Mouse (Mus musculus) intestine, embryonic 14.5 days (tissue): ENCODE measurements around the gene Ddx10. TPM values are rescaled to one million over a fixed set of nuclear protein-coding genes. Genes with fewer than 3 reads are reported as not detected.

Experiments
- ATAC-seq: fragments of 200-750 bp; cut with Nextera tagmentation; replicated peaks from 2 replicates; pipeline ENCODE4 v1.8.0; 2017; ENCODE audit warnings: low read depth, moderate number of reproducible peaks, moderate TSS enrichment, moderate library complexity; ENCODE audit not compliant: low FRiP score, low TSS enrichment
- DNase-seq: peaks from one replicate; pipeline ENCODE4 v3.0.0-alpha.2; 2018; ENCODE audit warnings: low spot score
- H3K27ac ChIP-seq: fragments of 300-500 bp; sonication (generic); 2 replicates; pipeline ENCODE4 v1.5.1; 2014; ENCODE audit warnings: low read depth, mild to moderate bottlenecking, control low read depth
- H3K27me3 ChIP-seq: fragments of 300-500 bp; sonication (generic); replicated peaks from 2 replicates; pipeline ENCODE4 v1.6.1; 2014; ENCODE audit warnings: low read length, control low read depth; ENCODE audit not compliant: control insufficient read depth, insufficient read depth
- H3K36me3 ChIP-seq: fragments of 300-500 bp; sonication (generic); 2 replicates; pipeline ENCODE4 v1.6.1; 2014; ENCODE audit warnings: low read length, control low read depth; ENCODE audit not compliant: control insufficient read depth, insufficient read depth
- H3K4me1 ChIP-seq: fragments of 300-500 bp; sonication (generic); replicated peaks from 2 replicates; pipeline ENCODE4 v1.6.1; 2014; ENCODE audit warnings: low read length, control low read depth, mixed read lengths; ENCODE audit not compliant: control insufficient read depth, insufficient read depth
- H3K4me2 ChIP-seq: fragments of 300-500 bp; sonication (generic); 2 replicates; pipeline ENCODE4 v1.6.1; 2014; ENCODE audit warnings: low read length
- H3K4me3 ChIP-seq: fragments of 300-500 bp; sonication (generic); 2 replicates; pipeline ENCODE4 v1.5.1; 2014; ENCODE audit warnings: low read depth, low read length, control low read depth, mixed read lengths
- H3K9ac ChIP-seq: fragments of 300-500 bp; sonication (generic); 2 replicates; pipeline ENCODE4 v1.6.1; 2014; ENCODE audit warnings: mild to moderate bottlenecking, low read length
- H3K9me3 ChIP-seq: fragments of 300-500 bp; sonication (generic); 2 replicates; pipeline ENCODE4 v1.6.1; 2016; ENCODE audit warnings: low read length, control low read depth; ENCODE audit not compliant: control insufficient read depth
- WGBS: fragments of 180-500 bp; shearing (Covaris S2); extraction: QIAGEN DNeasy Blood & Tissue Kit; methylation state at CpG from one replicate; pipeline ENCODE4 v1.1.7; 2014; 5-methylcytosine and 5-hydroxymethylcytosine counted together
- polyA plus RNA-seq: library from polyadenylated mRNA; unstranded; fragments of >200 nt; fragmentation: Nextera tagmentation; extraction: Ambion mirVana; gene quantifications from 2 replicates; pipeline ENCODE4 v1.2.1, GENCODE M21; 2014

Gene Ddx10
- polyA plus RNA-seq, 1 experiment from 2014 or later, result 31.2 TPM

DNA sequence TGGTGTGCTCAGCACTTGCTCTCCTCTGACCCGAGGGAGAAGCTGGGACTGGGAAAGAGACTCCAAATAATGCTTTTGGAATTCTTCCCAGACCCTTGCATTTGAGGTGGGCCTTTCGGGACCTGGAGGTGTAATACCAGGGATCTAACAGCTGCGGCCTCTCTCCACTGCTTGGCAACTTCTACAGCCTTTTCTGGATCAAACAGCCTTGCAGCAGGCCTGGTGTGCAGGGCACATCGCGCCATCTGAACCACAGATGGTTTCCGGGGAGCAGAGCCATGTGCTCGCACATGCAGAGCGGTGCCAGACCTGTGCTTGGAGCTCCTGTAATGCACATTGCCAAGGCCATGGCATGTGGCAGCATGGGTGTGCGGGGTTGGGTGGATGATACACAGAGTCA, 175.8 kb downstream of the Ddx10 start:
- H3K9me3 ChIP-seq, result no peaks in the 10 kb centered on the region
- H3K4me2 ChIP-seq, result no peak overlapping the region
- ATAC-seq (no peak), DNase-seq (no peak)
- no peak overlapping the region for H3K4me3 ChIP-seq
- H3K27me3 ChIP-seq, result no peaks in the 10 kb centered on the region
- no peaks in the 10 kb centered on the region for H3K4me1 ChIP-seq
- H3K27ac ChIP-seq, result no peak overlapping the region
- WGBS, result 91% methylated on average over 9 of the region's 9 CpGs
- no peak overlapping the region for H3K9ac ChIP-seq
- no peaks in the 10 kb centered on the region for H3K36me3 ChIP-seq

- Histone ChIP-seq H3K9ac (no peak overlapping the region), H3K4me2 (no peak overlapping the region), H3K4me3 (no peak overlapping the region), H3K4me1 (no peaks in the 10 kb centered on the region; the same call in 1 of the 2 replicates), H3K27ac (no peak overlapping the region), H3K9me3 (no peaks in the 10 kb centered on the region), H3K36me3 (no peaks in the 10 kb centered on the region), H3K27me3 (no peaks in the 10 kb centered on the region)
- 73% methylated on average over 12 of the region's 12 CpGs for WGBS
- no peak for DNase-seq
- ATAC-seq, result no peak
Observed at GRCm38 (mm10) chr9:53070875-53071524, 176.9 kb downstream of the Ddx10 start.

- Histone ChIP-seq H3K27ac (no peak overlapping the region), H3K9me3 (no peaks in the 10 kb centered on the region), H3K9ac (no peak overlapping the region), H3K4me1 (no peaks in the 10 kb centered on the region; the same call in 1 of the 2 replicates), H3K36me3 (no peaks in the 10 kb centered on the region), H3K4me2 (no peak overlapping the region), H3K27me3 (no peaks in the 10 kb centered on the region), H3K4me3 (no peak overlapping the region)
- DNase-seq (no peak), ATAC-seq (no peak)
- WGBS, result 89% methylated on average over 5 of the region's 5 CpGs
Observed at GRCm38 (mm10) chr9:53068166-53068565, 179.7 kb downstream of the Ddx10 start.

DNA sequence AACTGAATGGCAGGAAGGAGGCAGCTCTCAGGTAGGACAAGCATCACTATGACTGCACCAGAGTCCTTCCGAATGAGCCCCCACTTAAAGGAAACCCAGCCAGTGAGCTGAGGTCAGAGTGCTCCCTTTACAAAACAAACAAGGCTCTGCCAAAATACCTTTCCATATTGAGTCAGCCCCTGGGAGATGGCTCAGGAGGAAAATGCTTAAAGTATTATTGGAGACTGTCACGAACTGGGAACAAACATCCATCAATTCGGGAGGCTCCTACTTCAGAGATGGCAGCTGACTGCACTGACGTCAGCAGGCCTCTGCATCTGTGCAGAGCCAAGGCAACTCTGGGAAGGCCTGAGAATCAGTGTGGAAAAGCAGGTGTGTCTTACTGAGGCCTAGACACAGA, 181.4 kb downstream of the Ddx10 start:
- H3K9me3 ChIP-seq, result no peaks in the 10 kb centered on the region
- H3K36me3 ChIP-seq, result no peaks in the 10 kb centered on the region
- no peaks in the 10 kb centered on the region; the same call in 1 of the 2 replicates for H3K4me1 ChIP-seq
- H3K27me3 ChIP-seq, result no peaks in the 10 kb centered on the region
- 28% methylated on average over 4 of the region's 4 CpGs for WGBS
- no peak overlapping the region for H3K4me3 ChIP-seq
- no peak for DNase-seq
- no peak overlapping the region for H3K9ac ChIP-seq
- no peak overlapping the region for H3K27ac ChIP-seq
- no peak for ATAC-seq
- no peak overlapping the region for H3K4me2 ChIP-seq

DNA sequence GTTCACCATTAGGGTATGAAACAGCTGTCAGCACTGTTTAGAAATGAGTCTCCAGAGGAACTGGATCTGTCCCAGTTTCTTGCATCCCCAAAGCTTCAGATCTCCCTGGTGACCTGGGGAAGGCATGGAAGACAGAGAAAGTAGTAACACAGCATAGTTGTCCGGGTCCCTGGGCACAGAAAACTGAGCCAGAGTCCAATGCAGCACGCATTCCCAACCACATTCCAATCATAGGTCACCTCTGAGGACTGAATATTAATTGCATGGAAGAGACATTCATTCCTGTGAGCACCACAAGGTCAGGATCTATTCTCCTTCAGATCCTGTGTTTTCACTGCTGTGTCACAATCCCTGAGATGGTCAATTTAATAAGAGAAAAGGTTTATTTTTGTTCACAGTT, 182.8 kb downstream of the Ddx10 start:
- DNase-seq (no peak), ATAC-seq (no peak)
- H3K36me3 ChIP-seq, result no peaks in the 10 kb centered on the region
- H3K4me2 ChIP-seq, result no peak overlapping the region
- no peak overlapping the region for H3K4me3 ChIP-seq
- 57% methylated on average over 2 of the region's 2 CpGs for WGBS
- H3K27me3 ChIP-seq, result no peaks in the 10 kb centered on the region
- H3K9ac ChIP-seq, result no peak overlapping the region
- no peak overlapping the region for H3K27ac ChIP-seq
- H3K4me1 ChIP-seq, result no peaks in the 10 kb centered on the region; the same call in 1 of the 2 replicates
- no peaks in the 10 kb centered on the region for H3K9me3 ChIP-seq

DNA sequence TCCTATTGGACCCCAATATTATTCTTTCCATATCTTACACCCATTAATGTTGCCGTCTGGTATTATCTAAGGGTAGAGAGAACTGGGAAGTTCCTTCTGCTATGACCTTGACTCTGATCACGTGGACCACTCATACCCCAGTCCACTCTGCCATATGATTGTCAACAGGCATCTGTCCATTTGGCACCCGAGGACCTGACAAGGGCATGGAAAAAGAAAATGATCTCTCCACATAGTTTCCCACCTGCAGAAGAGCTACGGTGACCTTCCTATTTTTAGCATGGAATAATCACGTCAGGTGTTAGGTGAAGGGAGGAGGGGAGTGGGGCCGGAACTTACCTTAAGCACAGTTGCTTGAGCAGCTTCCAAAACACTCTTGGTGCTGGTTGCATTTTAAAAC, 183.3 kb downstream of the Ddx10 start:
- Histone ChIP-seq H3K9me3 (no peaks in the 10 kb centered on the region), H3K36me3 (no peaks in the 10 kb centered on the region), H3K4me3 (no peak overlapping the region), H3K27me3 (no peaks in the 10 kb centered on the region), H3K9ac (no peak overlapping the region), H3K4me1 (no peaks in the 10 kb centered on the region; the same call in 1 of the 2 replicates), H3K27ac (no peak overlapping the region), H3K4me2 (no peak overlapping the region)
- ATAC-seq (no peak), DNase-seq (no peak)
- 79% methylated on average over 6 of the region's 6 CpGs for WGBS

DNA sequence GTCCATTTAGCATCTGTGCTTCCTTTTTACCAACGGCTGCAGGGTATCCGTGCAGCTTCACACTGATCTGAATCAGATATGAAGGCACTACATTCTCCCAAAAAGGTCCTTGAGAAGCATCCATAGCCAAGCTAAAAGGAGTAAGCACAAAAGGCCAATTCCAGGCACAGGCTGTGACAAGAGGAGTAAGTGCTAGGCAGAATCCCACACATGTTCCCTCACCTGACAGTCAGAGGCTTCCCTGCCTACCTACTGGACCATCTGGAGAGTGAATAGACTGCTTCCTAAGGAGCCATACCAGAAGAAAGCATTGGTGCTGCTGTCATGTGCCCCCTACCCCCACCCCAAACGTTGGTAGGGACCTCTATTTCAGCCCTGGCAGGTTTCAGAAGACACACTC, 192.5 kb downstream of the Ddx10 start:
- ATAC-seq (no peak), DNase-seq (no peak)
- Histone ChIP-seq H3K27ac (no peak overlapping the region), H3K27me3 (no peaks in the 10 kb centered on the region), H3K4me2 (no peak overlapping the region), H3K4me1 (no peaks in the 10 kb centered on the region), H3K9me3 (no peaks in the 10 kb centered on the region), H3K9ac (no peak overlapping the region), H3K36me3 (no peaks in the 10 kb centered on the region), H3K4me3 (no peak overlapping the region)
- 53% methylated on average over 3 of the region's 3 CpGs for WGBS

Other genes with a start within 250 kb of the Ddx10 start
- 4.9 and 6.2 TPM in 2 replicates for gene Exph5, start 53.6 kb upstream of the Ddx10 start, polyA plus RNA-seq
- gene Kdelc2, start 136.0 kb upstream of the Ddx10 start, polyA plus RNA-seq, result 27.3 and 31.3 TPM in 2 replicates
- 0.84 and 1.0 TPM in 2 replicates for gene 4930550C14Rik, start 154.3 kb upstream of the Ddx10 start, polyA plus RNA-seq